Mouse (Mus musculus) C2C12 (cell line): ENCODE measurements around the gene BC037034.

Source experiments
- CTCF ChIP-seq: IDR thresholded peaks from one replicate; pipeline ENCODE4 v1.5.1; 2011; ENCODE audit not compliant: control insufficient read depth, insufficient read depth, insufficient read length
- MAX ChIP-seq: IDR thresholded peaks from one replicate; pipeline ENCODE4 v1.6.1; 2011; ENCODE audit warnings: mild to moderate bottlenecking, control low read depth

GRCm38 (mm10) chr5:138225700-138226099 lies 38.1 kb downstream of the BC037034 start, which contains the start of gene Nxpe5:
- TF ChIP-seq CTCF (no peak), MAX (no peak)
